Mouse (Mus musculus) hindbrain, embryonic 16.5 days (tissue): ENCODE results near the gene Rnf38. TPM values are rescaled to one million over a fixed set of nuclear protein-coding genes. Genes with fewer than 3 reads are reported as not detected.

ENCODE experiments used
- ATAC-seq: fragments of 200-750 bp; cut with Nextera tagmentation; 2 replicates; pipeline ENCODE4 v1.8.0; 2017; ENCODE audit warnings: moderate TSS enrichment, moderate library complexity
- H3K27ac ChIP-seq: fragments of 300-500 bp; sonication (generic); 2 replicates; pipeline ENCODE4 v1.5.1; 2014; ENCODE audit warnings: low read depth, mild to moderate bottlenecking, control low read depth, low read length, moderate library complexity
- H3K27me3 ChIP-seq: fragments of 300-500 bp; sonication (generic); replicated peaks from 2 replicates; pipeline ENCODE4 v1.6.1; 2014; ENCODE audit warnings: low read length; ENCODE audit not compliant: control insufficient read depth, insufficient read depth
- H3K36me3 ChIP-seq: fragments of 300-500 bp; sonication (generic); 2 replicates; pipeline ENCODE4 v1.6.1; 2014; ENCODE audit warnings: mild to moderate bottlenecking, low read length, moderate library complexity, mixed read lengths; ENCODE audit not compliant: control insufficient read depth, insufficient read depth
- H3K4me1 ChIP-seq: fragments of 300-500 bp; sonication (generic); 2 replicates; pipeline ENCODE4 v1.6.1; 2014; ENCODE audit warnings: low read depth, low read length; ENCODE audit not compliant: control insufficient read depth, insufficient read depth
- H3K4me2 ChIP-seq: fragments of 300-500 bp; sonication (generic); 2 replicates; pipeline ENCODE4 v1.6.1; 2014; ENCODE audit warnings: mild to moderate bottlenecking, low read length, control low read depth, moderate library complexity
- H3K4me3 ChIP-seq: fragments of 300-500 bp; sonication (generic); 2 replicates; pipeline ENCODE4 v1.5.1; 2014; ENCODE audit warnings: mild to moderate bottlenecking, low read length, control low read depth, moderate library complexity
- H3K9ac ChIP-seq: fragments of 300-500 bp; sonication (generic); 2 replicates; pipeline ENCODE4 v1.6.1; 2014; ENCODE audit warnings: low read depth, mild to moderate bottlenecking, control low read depth, low read length, moderate library complexity
- H3K9me3 ChIP-seq: fragments of 300-500 bp; sonication (generic); 2 replicates; pipeline ENCODE4 v1.6.1; 2014; ENCODE audit warnings: mild to moderate bottlenecking, low read length, moderate library complexity; ENCODE audit not compliant: control insufficient read depth
- WGBS: fragments of 180-500 bp; shearing (Covaris S2); extraction: QIAGEN DNeasy Blood & Tissue Kit; methylation state at CpG from one replicate; pipeline ENCODE4 v1.1.7; 2014; 5-methylcytosine and 5-hydroxymethylcytosine counted together
- microRNA-seq: library from miRNA; unstranded; fragments of <30 nt; microRNA quantifications from one replicate; pipeline ENCODE4, GENCODE M21; 2017
- polyA plus RNA-seq: library from polyadenylated mRNA; unstranded; fragments of >200 nt; fragmentation: Nextera tagmentation; extraction: Ambion mirVana; gene quantifications from 2 replicates; pipeline ENCODE4 v1.2.1, GENCODE M21; 2015

Gene Rnf38
- polyA plus RNA-seq, 1 experiment from 2014 or later, result 20.9 TPM

- Histone ChIP-seq H3K4me3 (no peak overlapping the region), H3K27me3 (no peaks in the 10 kb centered on the region), H3K4me1 (no peaks in the 10 kb centered on the region), H3K9ac (no peak overlapping the region), H3K27ac (no peak overlapping the region), H3K4me2 (no peak overlapping the region), H3K36me3 (no peaks in the 10 kb centered on the region), H3K9me3 (no peaks in the 10 kb centered on the region)
- no peak for ATAC-seq
- 81% methylated on average over 11 of the region's 11 CpGs for WGBS
Observed at GRCm38 (mm10) chr4:44092359-44092758, 141.2 kb downstream of the Rnf38 start.

GRCm38 (mm10) chr4:44085566-44085965, 148.0 kb downstream of the Rnf38 start:
- no peak overlapping the region for H3K27ac ChIP-seq
- H3K9ac ChIP-seq, result no peak overlapping the region
- H3K4me3 ChIP-seq, result no peak overlapping the region
- H3K27me3 ChIP-seq, result no peaks in the 10 kb centered on the region
- H3K36me3 ChIP-seq, result no peaks in the 10 kb centered on the region
- ATAC-seq, result no peak
- no peaks in the 10 kb centered on the region for H3K9me3 ChIP-seq
- WGBS, result 96% methylated on average over 3 of the region's 3 CpGs
- no peaks in the 10 kb centered on the region for H3K4me1 ChIP-seq
- H3K4me2 ChIP-seq, result no peak overlapping the region

- no peaks in the 10 kb centered on the region for H3K4me1 ChIP-seq
- H3K9me3 ChIP-seq, result no peaks in the 10 kb centered on the region
- H3K27me3 ChIP-seq, result no peaks in the 10 kb centered on the region
- ATAC-seq, result no peak
- 83% methylated on average over 13 of the region's 13 CpGs for WGBS
- H3K4me3 ChIP-seq, result no peak overlapping the region
- H3K27ac ChIP-seq, result no peak overlapping the region
- no peak overlapping the region for H3K9ac ChIP-seq
- H3K36me3 ChIP-seq, result no peaks in the 10 kb centered on the region
- H3K4me2 ChIP-seq, result no peak overlapping the region; the same call in 1 of the 2 replicates
Observed at GRCm38 (mm10) chr4:44084602-44085325, 148.8 kb downstream of the Rnf38 start.

- no peaks in the 10 kb centered on the region for H3K27me3 ChIP-seq
- H3K4me2 ChIP-seq, result peak within 1 kb of the TSS; percentile 2; the same call in 1 of the 2 replicates
- H3K9me3 ChIP-seq, result no peaks in the 10 kb centered on the region
- no peak within 1 kb of the TSS for H3K4me3 ChIP-seq
- WGBS, result 24% methylated on average over 11 of the region's 11 CpGs
- no peak for ATAC-seq
- H3K27ac ChIP-seq, result no peak within 1 kb of the TSS
- no peak within 1 kb of the TSS for H3K9ac ChIP-seq
- no peaks in the 10 kb centered on the region for H3K36me3 ChIP-seq
- no peaks in the 10 kb centered on the region for H3K4me1 ChIP-seq
Observed at GRCm38 (mm10) chr4:44083945-44084344, 149.6 kb downstream of the Rnf38 start, which contains the start of gene Gne. Gne (minus strand) TSS chr4:44084177.

GRCm38 (mm10) chr4:44078358-44078933, 155.1 kb downstream of the Rnf38 start:
- no peak overlapping the region for H3K4me2 ChIP-seq
- no peak overlapping the region for H3K9ac ChIP-seq
- H3K27ac ChIP-seq, result no peak overlapping the region
- no peaks in the 10 kb centered on the region for H3K27me3 ChIP-seq
- 88% methylated on average over 7 of the region's 7 CpGs for WGBS
- H3K4me1 ChIP-seq, result peaks cover 1% of the 10 kb centered on the region
- H3K9me3 ChIP-seq, result no peaks in the 10 kb centered on the region
- no peaks in the 10 kb centered on the region for H3K36me3 ChIP-seq
- ATAC-seq, result no peak
- no peak overlapping the region for H3K4me3 ChIP-seq

Small RNA genes lying within 50 kb of the gene (microRNA-seq; reads per million reads assigned to microRNA genes)
- not detected for gene Mir5106

Other genes with a start within 250 kb of the Rnf38 start
- gene Clta, start 229.3 kb downstream of the Rnf38 start, polyA plus RNA-seq, result 332 and 364 TPM in 2 replicates
- 27.3 and 31.1 TPM in 2 replicates for gene Gne, start 149.6 kb downstream of the Rnf38 start, polyA plus RNA-seq
- gene Melk, start 67.1 kb upstream of the Rnf38 start, polyA plus RNA-seq, result 7.1 and 9.3 TPM in 2 replicates